Mouse (Mus musculus) gastrocnemius, adult 2 months (tissue): ENCODE data around the gene Coa4. TPM values are rescaled to one million over a fixed set of nuclear protein-coding genes. Genes with fewer than 3 reads are reported as not detected.
"Not testable (repeated sequence)": the region's sequence is repeated elsewhere in the genome, so short reads cannot be mapped to it uniquely, and the experiment has no call there.

ENCODE experiments used
- DNase-seq: peaks from one replicate; pipeline ENCODE4 v3.0.0; 2022
- H3K27ac ChIP-seq: fragments of 200-600 bp; 2 replicates; pipeline ENCODE4 v1.8.1; 2022; ENCODE audit warnings: mild to moderate bottlenecking
- H3K4me3 ChIP-seq: fragments of 200-600 bp; 2 replicates; pipeline ENCODE4 v1.8.1; 2022; ENCODE audit warnings: mild to moderate bottlenecking, moderate library complexity
- CTCF ChIP-seq: fragments of 200-600 bp; IDR thresholded peaks from 2 replicates; pipeline ENCODE4 v1.8.1; 2022; ENCODE audit warnings: antibody characterized with exemption, mild to moderate bottlenecking, moderate library complexity
- intact Hi-C: fragments of 180-260 bp; cut with DNase I; formaldehyde crosslinking; loops from one replicate; pipeline ENCODE4 v1.15.1; 2025
- total RNA-seq, 2 experiments: library from RNA; stranded (reverse); gene quantifications; 2 replicates each; pipeline ENCODE4 v1.2.3; 2021

Gene Coa4
- total RNA-seq, 2 experiments from 2014 or later = 11.4 to 13.2 TPM

DNA sequence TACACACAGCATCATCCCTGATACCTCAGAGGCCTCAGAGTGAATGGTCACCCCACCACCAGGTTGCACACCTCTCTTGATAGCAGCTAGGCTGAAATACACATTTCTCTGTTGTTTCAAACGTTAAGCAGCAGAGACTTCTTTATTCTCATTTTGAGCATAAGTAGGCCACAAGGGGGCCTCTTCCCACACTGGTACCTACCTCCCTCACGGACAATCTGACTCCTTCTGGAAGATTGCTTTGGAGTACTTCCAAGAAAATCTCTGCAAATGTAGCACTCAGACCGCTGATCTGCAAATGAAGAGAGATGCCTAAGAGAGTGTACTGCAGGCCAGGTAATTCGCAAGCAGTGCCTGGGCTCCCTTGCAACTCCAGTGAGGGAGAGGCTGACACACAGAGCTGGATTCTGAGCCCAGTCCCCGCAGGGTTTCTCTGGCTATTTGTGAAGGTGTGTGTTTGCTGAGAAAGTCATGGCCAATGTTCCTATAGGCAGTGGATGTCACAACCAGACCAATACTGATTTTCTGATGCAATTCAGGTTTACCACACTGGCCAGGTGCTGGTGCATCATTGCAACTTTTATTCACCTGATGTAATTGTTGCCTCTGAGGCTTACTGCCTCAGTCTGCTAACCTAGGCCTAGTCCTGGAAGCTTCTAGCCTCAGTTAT, 13.6 kb downstream of the Coa4 start:
- intact Hi-C loops = no loop called here
- peak; percentile 36 for DNase-seq
- no peak overlapping the region for H3K4me3 ChIP-seq
- TF ChIP-seq CTCF = peak; percentile 59
- H3K27ac ChIP-seq = peak overlapping the region; percentile 48

DNA sequence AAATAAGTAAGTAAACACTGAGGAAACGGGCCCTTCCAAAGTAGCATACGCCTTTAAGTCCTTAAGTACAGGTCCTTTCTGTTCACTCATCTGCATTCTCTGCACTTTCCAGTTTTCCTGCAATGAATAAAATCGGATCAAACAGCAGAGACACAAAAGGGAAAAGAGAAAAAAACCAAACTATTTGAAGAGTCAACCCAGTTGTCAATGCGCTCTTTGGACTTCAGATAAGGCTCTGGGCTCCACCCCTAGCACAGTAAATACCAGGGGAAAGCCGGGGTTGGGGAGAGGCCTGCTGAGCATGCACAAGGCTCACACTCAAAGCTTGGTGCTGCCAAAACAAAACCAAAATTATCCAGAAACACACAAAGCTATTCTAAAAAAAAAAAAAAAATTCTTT, 18.1 kb downstream of the Coa4 start:
- Histone ChIP-seq H3K4me3 (no peak overlapping the region), H3K27ac (peak overlapping the region; percentile 68)
- DNase-seq = no peak
- no peak for TF ChIP-seq CTCF
- intact Hi-C loops = no loop called here

DNA sequence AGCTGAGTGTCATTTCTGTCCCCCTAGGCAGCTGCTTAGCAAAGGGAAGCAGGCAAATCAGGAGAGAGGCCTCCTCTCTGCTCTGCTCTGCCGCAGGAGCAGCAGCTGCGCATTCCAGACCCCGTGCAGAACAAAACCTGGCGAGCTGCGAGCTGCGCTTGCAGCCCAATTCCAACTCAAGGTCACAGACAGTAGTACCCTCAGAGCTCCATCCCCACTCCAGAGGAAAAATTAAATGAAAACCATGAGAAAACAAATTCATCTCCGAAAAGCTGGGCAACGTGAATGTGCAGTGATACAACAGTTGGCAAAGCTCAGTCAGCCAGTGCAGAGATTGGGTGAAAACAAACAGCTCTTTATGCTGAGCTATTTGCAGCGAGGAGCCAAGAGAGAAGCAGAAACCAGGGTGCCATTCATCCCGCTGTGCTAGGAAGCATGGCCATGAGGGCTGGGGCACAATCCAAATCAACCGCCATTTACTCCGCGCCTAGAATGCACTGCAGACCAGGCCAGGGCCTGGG, 18.6 kb downstream of the Coa4 start:
- peak overlapping the region; percentile 68 for H3K27ac ChIP-seq
- peak overlapping the region; percentile 34 for H3K4me3 ChIP-seq
- intact Hi-C loops = no loop called here
- no peak for TF ChIP-seq CTCF
- peak; percentile 25 for DNase-seq

DNA sequence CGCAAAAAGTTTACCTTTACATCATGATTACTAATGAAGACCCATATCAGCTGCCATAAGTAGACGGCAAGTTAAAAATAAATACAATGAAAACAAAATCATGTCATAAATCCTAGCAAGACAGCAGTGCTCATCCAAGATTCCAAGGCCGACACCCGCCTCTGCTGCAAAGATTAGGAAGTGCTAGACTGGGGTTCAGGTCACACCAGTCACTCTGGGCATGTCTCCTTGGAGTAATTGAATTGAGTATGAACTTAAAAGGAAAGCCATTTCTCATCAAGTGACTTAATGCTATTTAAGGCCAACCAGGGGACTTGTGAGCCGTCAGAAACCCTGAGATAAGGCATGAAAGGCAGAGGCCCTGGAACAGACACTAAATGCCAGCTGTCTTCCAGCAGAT, 20.4 kb downstream of the Coa4 start:
- H3K27ac ChIP-seq = peak overlapping the region; percentile 24; the same call in 1 of the 2 replicates
- intact Hi-C loops = no loop called here
- TF ChIP-seq CTCF = no peak

DNA sequence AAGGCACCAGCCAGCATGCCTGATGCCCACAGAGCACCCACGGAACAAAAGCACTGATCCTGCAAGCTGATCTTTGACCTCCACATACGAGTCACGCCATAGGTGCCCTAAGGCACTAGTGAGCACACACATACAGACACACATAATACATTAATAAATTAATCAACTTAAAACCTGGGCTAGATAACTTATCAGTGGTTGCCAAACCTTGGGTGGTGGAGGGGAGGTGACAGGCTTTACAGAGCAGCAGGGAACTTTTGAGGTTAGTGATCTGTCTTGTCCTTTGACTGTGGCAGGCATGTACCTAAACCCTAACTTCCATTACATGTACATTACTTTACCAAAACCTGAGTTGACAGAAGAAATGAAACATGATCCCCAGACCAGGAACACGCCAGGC, 22.5 kb downstream of the Coa4 start:
- no peak for DNase-seq
- Histone ChIP-seq H3K4me3 (no peak overlapping the region), H3K27ac (no peak overlapping the region)
- intact Hi-C loops = no loop called here
- no peak for TF ChIP-seq CTCF

More for the DNA sequence above, 20.4 kb downstream of the Coa4 start:
- H3K4me3 ChIP-seq = no peak overlapping the region
- DNase-seq = no peak

DNA sequence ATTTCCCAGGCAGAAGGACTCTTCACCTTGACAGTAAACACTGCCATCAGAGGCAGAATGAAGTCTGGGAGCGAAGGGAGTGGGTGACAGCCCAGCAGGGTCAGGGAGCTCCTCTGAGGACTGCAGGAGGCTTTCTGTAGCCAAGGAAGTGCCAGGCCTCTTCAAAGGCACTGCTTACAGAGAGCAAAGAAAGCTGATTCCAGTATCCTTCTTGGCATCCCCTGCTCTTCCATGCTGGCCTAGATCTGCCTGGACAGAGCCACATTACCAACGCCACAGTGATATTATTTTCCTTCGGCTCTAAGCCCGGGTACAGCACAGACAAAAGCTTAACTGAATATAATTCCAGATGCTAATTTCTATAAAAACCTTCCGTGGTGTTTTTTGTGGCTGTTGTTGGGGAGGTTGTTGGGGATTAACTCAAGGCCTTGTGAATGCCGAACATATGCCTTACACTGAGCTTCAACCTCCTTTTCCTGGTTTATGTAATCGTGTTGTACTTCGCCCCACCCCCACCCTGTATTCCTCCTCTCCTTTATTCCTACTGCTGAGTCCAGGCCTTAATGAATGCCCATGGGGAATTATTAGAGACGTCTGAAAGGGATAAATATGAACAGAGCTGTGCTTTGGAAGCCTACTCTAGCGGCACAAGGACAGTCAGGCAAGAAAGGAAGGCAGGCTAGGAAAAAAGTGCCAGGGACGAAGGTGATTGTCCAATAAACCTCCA, 25.2 kb downstream of the Coa4 start:
- no peak for TF ChIP-seq CTCF
- intact Hi-C loops = no loop called here
- peak overlapping the region; percentile 86 for H3K27ac ChIP-seq

DNA sequence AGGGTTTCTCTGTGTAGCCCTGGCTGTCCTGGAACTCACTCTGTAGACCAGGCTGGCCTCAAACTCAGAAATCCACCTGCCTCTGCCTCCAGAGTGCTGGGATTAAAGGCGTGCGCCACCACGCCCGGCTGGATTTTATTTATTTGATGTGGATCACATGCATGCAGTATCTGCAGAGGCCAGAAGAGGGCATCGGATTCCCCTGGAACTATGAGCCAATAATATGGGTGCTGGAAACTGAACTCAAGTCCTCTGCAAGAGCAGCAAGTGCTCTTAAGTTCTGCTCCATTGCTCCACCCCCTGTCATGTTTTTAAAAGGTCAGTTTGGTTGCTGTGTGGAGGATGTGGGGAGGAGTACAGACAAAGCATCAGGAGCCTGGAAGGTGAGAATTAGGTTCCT, 30.4 kb downstream of the Coa4 start:
- H3K27ac ChIP-seq, H3K4me3 ChIP-seq, DNase-seq, intact Hi-C loops: not testable (repeated sequence)
- peak; percentile 13; the same call in 1 of the 2 replicates for TF ChIP-seq CTCF

More for the DNA sequence above, 25.2 kb downstream of the Coa4 start:
- peak; percentile 61 for DNase-seq
- H3K4me3 ChIP-seq = no peak overlapping the region

DNA sequence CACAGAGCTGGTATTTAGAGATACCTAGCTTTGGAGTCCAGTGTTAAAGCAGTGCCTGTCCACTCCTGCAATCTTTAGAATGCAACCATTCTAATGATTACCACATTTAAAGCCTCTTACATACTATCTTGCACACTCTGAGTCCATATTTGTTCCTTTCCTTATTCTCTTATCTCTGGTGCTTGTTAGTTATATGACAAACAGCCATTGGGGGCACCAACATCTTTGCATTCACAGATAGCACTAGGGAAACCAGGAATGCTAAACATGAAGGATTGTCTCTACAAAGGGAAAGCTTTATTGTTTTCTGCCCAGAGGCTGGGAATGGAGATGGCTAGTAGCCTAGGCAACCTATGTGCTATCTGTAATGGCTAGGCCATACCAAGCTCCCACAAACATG, 33.0 kb downstream of the Coa4 start:
- intact Hi-C loops = no loop called here
- Histone ChIP-seq H3K27ac (no peak overlapping the region), H3K4me3 (no peak overlapping the region)
- DNase-seq = no peak
- no peak for TF ChIP-seq CTCF

DNA sequence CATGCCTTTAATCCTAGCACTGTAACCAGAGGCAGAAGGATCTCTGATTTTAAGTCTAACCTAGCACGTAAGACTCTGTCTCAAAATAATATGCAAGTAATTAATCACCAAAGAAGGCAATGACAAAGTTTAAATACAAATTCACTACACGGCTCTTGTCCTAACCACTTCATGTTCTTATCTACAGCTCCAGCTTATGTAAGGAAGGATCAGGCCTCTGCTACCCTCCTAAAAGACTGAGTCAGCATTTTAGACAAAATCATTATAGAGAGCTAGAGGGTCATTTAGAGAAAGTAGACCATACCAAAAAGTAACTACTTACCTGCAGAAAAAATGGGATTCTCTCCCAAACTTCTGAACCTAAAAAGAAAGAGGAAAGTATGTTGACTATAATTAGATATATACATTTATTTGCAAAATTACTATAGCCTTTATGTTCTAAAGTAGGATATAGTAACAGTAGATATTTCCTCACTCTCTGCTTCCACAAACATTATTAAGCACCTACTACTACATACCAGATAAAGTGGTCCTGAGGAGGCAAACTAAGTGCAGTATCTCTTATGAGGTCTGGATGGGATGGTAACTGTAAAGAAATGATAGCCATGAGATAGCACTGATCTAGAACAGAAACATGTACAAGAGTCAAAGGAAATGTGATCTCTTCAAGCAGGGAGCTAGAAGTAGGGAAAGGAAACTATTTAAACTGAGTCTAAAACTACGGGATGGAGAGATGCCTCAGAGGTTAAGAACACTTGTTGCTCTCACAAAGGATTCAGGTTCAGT, 34.3 kb downstream of the Coa4 start:
- Histone ChIP-seq H3K27ac (no peak overlapping the region), H3K4me3 (no peak overlapping the region)
- no peak for DNase-seq
- no peak for TF ChIP-seq CTCF
- intact Hi-C loops = no loop called here

DNA sequence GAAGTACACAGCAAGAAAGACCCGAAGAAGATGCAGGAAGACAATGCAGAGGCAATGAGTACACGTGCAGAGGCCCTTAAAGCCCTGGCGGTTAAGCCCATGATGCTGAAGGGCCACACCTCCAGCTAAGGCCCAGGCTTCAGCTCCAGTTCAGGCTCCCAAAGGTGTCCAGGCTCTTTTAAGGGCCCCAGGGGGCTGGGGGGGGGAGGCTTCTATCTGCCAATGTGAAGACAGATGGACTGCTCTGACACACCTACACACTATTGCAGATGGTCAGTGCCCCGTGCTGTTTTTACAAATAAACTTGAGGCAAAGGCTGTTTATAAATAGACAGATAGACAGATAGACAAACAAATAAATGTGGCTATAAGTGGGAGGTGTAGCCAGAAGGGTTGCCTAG, 35.2 kb downstream of the Coa4 start:
- peak overlapping the region; percentile 65 for H3K27ac ChIP-seq
- intact Hi-C loops = no loop called here
- TF ChIP-seq CTCF = no peak

DNA sequence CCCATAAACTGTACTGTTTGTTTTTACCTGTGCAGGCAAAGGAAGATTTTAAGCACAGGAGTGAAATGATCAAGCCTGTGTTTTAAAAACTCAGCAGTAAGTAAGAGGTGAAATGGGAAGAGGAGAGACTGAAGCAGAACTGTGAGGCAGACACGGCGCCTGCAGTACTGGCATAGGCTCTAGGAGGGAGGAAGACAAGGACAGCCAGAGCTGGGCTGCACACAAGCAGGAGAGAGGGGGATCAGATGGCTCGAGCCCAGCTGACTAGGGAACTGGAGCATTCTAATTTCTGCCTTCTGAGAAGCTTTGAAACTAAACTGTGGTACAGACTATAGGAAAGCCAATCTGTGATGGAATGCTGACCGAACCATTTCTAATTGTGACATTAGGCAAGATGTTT, 35.8 kb downstream of the Coa4 start:
- peak; percentile 44 for DNase-seq
- Histone ChIP-seq H3K27ac (peak overlapping the region; percentile 65), H3K4me3 (no peak overlapping the region)
- TF ChIP-seq CTCF = no peak
- intact Hi-C loops = no loop called here

More for the DNA sequence above, 35.2 kb downstream of the Coa4 start:
- DNase-seq = no peak
- no peak overlapping the region for H3K4me3 ChIP-seq

DNA sequence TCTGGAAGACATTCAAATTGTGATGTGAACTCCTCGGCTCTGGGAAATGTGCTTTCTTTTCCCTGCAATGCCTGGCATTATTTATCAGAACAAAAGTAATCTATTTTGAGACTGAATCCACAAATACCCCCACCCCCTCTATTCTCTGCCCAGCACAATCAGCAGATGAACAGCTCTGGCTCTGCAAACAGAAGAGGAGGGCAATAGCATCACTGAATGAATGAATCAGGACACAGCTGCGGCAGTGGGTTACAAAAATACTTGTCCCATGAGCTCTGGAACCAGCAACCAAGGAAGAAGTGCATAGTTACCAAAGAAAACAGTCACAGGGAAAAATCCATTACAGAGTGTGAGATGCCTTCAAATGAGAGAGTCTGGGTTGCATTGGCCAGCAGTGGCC, 41.9 kb downstream of the Coa4 start:
- TF ChIP-seq CTCF = no peak
- Histone ChIP-seq H3K4me3 (no peak overlapping the region), H3K27ac (no peak overlapping the region)
- intact Hi-C loops = no loop called here
- no peak for DNase-seq

DNA sequence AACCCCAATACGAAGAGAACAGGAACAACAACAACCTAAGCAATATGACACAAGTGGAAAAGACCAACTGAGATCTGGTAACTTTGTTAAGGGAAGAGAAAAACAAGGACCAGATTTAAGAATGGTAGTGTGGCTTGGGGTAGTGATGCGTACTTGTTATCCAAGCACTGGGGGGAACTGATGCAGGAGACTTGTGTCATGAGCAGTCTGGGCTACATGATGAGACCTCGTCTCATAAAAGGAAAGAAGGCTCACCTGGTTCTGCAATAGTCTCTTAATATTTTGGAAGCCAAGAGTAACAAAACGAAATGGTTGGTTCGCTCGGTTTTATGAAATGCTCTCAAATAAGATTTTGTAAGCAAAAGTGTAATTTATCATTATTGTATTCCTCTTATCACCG, 45.4 kb downstream of the Coa4 start:
- DNase-seq = no peak
- no peak for TF ChIP-seq CTCF
- intact Hi-C loops = loop anchor here (2.0 kb wide), 1 partner anchor 45 kb away; the partner anchor contains the start of gene Coa4
- peak overlapping the region; percentile 97 for H3K27ac ChIP-seq
- peak overlapping the region; percentile 88 for H3K4me3 ChIP-seq
